Mouse (Mus musculus) embryonic facial prominence, embryonic 15.5 days (tissue): Measurements from ENCODE around the gene Gpr84. TPM values are rescaled to one million over a fixed set of nuclear protein-coding genes. Genes with fewer than 3 reads are reported as not detected.
A peak's percentile ranks its signal among the peaks of the same experiment; 100 is the strongest.

Experiments
- ATAC-seq: fragments of 200-750 bp; cut with Nextera tagmentation; 2 replicates; pipeline ENCODE4 v1.8.0; 2017; ENCODE audit warnings: low read depth, moderate TSS enrichment; ENCODE audit not compliant: insufficient number of reproducible peaks, low FRiP score, low TSS enrichment
- H3K27ac ChIP-seq: fragments of 300-500 bp; sonication (generic); replicated peaks from 2 replicates; pipeline ENCODE4 v1.5.1; 2015; ENCODE audit warnings: mild to moderate bottlenecking, inconsistent platforms
- H3K27me3 ChIP-seq: fragments of 300-500 bp; sonication (generic); 2 replicates; pipeline ENCODE4 v1.6.1; 2015; ENCODE audit warnings: inconsistent platforms
- H3K36me3 ChIP-seq: fragments of 300-500 bp; sonication (generic); 2 replicates; pipeline ENCODE4 v1.6.1; 2015; ENCODE audit warnings: mild to moderate bottlenecking, inconsistent platforms
- H3K4me1 ChIP-seq: fragments of 300-500 bp; sonication (generic); 2 replicates; pipeline ENCODE4 v1.6.1; 2015; ENCODE audit warnings: inconsistent platforms
- H3K4me2 ChIP-seq: fragments of 300-500 bp; sonication (generic); replicated peaks from 2 replicates; pipeline ENCODE4 v1.6.1; 2015; ENCODE audit warnings: mild to moderate bottlenecking, inconsistent platforms
- H3K4me3 ChIP-seq: fragments of 300-500 bp; sonication (generic); replicated peaks from 2 replicates; pipeline ENCODE4 v1.5.1; 2015; ENCODE audit warnings: mild to moderate bottlenecking, inconsistent platforms
- H3K9ac ChIP-seq: fragments of 300-500 bp; sonication (generic); 2 replicates; pipeline ENCODE4 v1.6.1; 2015; ENCODE audit warnings: inconsistent platforms
- H3K9me3 ChIP-seq: fragments of 300-500 bp; sonication (generic); replicated peaks from 2 replicates; pipeline ENCODE4 v1.6.1; 2016; ENCODE audit warnings: inconsistent platforms
- WGBS: fragments of 180-500 bp; shearing (Covaris S2); methylation state at CpG from one replicate; pipeline ENCODE4 v1.1.7; 2015; 5-methylcytosine and 5-hydroxymethylcytosine counted together
- polyA plus RNA-seq: library from polyadenylated mRNA; unstranded; fragments of >200 nt; fragmentation: Nextera tagmentation; extraction: Ambion mirVana; gene quantifications from 2 replicates; pipeline ENCODE4 v1.2.1, GENCODE M21; 2015

The Gpr84 gene
- polyA plus RNA-seq, 1 experiment from 2014 or later = 0.73 TPM

DNA sequence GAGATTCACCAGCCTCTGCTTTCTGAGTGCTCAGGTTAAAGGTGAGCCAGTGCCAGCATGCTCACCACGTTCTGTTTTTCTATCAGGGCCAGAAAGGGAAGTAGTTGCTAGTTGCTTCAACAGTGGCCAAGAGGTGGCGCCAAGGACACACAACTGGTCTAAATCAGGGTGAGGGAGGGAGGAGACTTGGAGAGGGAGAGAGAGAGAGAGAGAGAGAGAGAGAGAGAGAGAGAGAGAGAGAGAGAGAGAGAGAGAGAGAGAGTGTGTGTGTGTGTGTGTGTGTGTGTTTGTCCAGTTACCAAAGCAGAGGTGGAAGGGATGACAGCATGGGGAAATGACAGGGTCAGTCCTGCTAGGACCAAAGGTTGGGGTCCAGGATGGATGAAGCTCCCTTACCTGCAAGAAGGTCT, 36.9 kb upstream of the Gpr84 start:
- H3K9me3 ChIP-seq = no peaks in the 10 kb centered on the region
- H3K27me3 ChIP-seq = no peaks in the 10 kb centered on the region
- no peak overlapping the region for H3K4me3 ChIP-seq
- peaks cover 79% of the 10 kb centered on the region for H3K36me3 ChIP-seq
- no peak overlapping the region for H3K27ac ChIP-seq
- 0% methylated on average over 2 of the region's 2 CpGs for WGBS
- no peak overlapping the region for H3K4me2 ChIP-seq
- no peak for ATAC-seq
- 0 out of 2 replicates have a peak, but pooled peaks cover 4% of the 10 kb centered on the region for H3K4me1 ChIP-seq
- H3K9ac ChIP-seq = no peak overlapping the region

DNA sequence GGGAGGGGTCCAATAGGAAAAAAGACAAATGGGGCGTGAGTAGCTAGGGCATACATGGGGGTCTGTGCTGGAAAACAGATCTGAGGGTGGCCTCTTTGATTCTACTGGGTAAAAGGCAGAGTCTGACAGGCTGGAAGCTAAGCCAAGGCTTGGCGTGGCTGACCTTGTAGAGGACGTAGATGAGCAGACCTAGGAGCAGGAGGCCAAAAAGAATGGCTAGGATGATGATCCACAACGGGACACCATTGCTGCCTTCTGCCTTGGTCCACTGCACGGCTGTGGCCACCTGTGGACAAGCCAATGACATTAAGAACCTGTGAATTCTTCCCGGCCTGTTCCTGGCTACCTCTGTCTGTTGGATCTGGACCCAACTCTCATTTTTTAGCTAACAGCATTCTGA, 35.4 kb upstream of the Gpr84 start:
- Histone ChIP-seq H3K4me3 (no peak overlapping the region), H3K4me1 (peaks cover 18% of the 10 kb centered on the region), H3K36me3 (peaks cover 64% of the 10 kb centered on the region), H3K9ac (no peak overlapping the region), H3K9me3 (no peaks in the 10 kb centered on the region), H3K27ac (no peak overlapping the region), H3K27me3 (no peaks in the 10 kb centered on the region), H3K4me2 (no peak overlapping the region)
- no peak for ATAC-seq
- WGBS = 89% methylated on average over 6 of the region's 6 CpGs

DNA sequence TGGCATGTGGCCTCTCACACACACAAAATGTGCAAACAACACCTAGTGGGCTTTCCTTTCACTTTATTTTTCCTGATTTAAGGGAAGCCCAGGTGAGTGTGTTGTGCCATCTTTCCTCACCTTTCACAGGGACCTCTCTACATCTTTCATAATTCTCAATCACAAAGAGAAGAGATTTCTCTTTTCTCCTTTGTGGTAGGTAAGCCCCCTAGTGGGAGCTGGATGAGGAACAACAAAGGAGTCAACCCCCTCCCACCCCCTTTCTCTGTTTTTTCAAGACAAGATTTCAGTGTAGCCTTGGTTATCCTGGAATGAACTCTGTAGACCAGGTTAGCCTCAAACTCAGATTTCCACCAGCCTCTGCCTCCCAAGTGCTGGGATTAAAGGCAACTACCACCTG, 33.1 kb upstream of the Gpr84 start:
- Histone ChIP-seq H3K36me3 (peaks cover 41% of the 10 kb centered on the region), H3K9ac (no peak overlapping the region), H3K27ac (no peak overlapping the region), H3K4me3 (no peak overlapping the region), H3K27me3 (peaks cover 14% of the 10 kb centered on the region; the same call in 1 of the 2 replicates), H3K4me1 (peaks cover 38% of the 10 kb centered on the region), H3K4me2 (no peak overlapping the region), H3K9me3 (no peaks in the 10 kb centered on the region)
- no peak for ATAC-seq

DNA sequence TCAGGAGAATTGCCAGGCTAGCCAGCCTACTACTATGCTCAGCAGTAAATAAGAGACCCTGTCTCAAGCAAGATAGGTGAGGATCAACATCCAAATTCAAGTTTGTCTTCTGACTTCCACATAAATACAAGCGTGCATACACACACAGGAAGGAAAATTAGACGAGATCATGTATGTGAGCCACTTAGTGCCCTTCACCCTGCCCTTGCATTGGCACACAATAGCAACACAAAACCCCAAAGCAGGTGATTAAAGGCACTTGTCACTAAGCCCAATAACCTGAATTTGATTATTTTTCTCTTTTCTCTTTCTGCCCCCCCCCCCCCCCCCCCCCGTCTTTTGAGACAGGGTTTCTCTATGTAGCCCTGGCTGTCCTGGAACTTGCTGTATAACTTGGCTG, 32.6 kb upstream of the Gpr84 start:
- Histone ChIP-seq H3K9ac (no peak overlapping the region), H3K4me2 (no peak overlapping the region)
- 69% methylated on average over 2 of the region's 3 CpGs for WGBS

DNA sequence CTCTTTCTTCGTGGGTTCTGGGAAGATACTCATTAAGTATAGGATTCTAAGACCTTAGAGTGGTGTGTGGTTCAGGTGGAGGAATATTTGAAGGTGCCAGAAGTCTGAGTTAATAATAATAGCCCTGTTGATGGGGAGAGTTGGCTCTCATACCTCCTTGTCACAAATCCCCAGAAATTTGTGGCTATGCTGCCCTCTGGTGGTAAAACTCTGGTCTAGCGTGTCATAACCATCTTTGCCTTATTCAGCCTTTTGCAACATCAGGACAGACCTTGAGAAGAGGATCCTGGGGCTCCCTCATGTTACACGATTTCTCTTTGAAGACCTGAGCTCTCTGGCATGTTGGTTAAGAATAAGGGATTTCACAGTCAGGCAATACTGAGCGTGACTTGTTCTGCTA, 32.0 kb upstream of the Gpr84 start:
- 10% methylated on average over 4 of the region's 4 CpGs for WGBS
- Histone ChIP-seq H3K36me3 (peaks cover 32% of the 10 kb centered on the region), H3K27me3 (peaks cover 14% of the 10 kb centered on the region; the same call in 1 of the 2 replicates), H3K27ac (no peak overlapping the region), H3K9ac (no peak overlapping the region), H3K9me3 (no peaks in the 10 kb centered on the region), H3K4me1 (peaks cover 48% of the 10 kb centered on the region), H3K4me3 (no peak overlapping the region), H3K4me2 (no peak overlapping the region)
- no peak for ATAC-seq

More for the DNA sequence above, 32.6 kb upstream of the Gpr84 start:
- Histone ChIP-seq H3K27ac (no peak overlapping the region), H3K4me3 (no peak overlapping the region), H3K27me3 (peaks cover 14% of the 10 kb centered on the region; the same call in 1 of the 2 replicates), H3K9me3 (no peaks in the 10 kb centered on the region), H3K36me3 (peaks cover 38% of the 10 kb centered on the region), H3K4me1 (peaks cover 43% of the 10 kb centered on the region)
- ATAC-seq = no peak

DNA sequence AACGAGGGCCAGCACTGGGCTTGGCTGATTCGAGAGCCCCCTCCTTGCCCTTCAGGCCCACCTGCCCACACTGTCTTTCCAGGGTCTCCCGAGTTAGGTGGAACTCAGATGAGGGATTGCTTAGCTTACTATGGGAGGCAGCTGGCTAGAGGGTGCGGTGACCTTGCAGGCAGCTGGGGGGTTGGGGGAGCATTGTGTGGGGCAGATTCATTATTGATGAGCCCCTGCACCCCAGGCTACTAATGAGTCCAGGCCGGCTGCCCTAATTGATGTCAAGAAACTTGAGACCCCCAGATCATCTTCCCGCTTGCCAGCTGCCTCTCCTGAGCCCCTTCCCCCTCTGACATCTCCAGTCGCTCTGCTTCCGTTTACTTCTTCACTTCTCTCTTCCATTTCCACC, 31.1 kb upstream of the Gpr84 start:
- peaks cover 57% of the 10 kb centered on the region for H3K4me1 ChIP-seq
- H3K9me3 ChIP-seq = no peaks in the 10 kb centered on the region
- 18% methylated on average over 8 of the region's 8 CpGs for WGBS
- ATAC-seq = no peak
- H3K9ac ChIP-seq = no peak overlapping the region
- H3K27me3 ChIP-seq = peaks cover 14% of the 10 kb centered on the region; the same call in 1 of the 2 replicates
- H3K27ac ChIP-seq = no peak overlapping the region
- peaks cover 27% of the 10 kb centered on the region for H3K36me3 ChIP-seq
- H3K4me3 ChIP-seq = no peak overlapping the region
- no peak overlapping the region for H3K4me2 ChIP-seq

DNA sequence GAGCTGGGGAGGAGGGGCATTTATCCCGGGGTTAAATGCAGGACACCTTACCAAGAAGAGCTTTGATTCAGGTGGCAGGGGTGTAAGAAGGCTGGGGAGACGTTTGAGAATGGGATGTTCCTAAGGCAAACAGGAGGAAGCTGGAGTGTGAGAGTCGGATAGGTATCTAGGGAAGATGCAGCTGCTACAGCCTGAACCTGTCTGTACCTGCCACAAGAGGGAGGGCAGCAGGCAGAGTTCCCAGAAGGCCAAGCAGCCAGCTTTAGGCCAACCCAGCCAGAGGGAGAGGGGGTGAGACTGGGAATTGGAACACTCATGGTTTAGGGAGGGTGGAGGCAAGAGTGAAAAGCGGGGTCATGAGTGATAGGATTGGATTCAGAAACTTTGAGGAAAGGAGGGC, 30.4 kb upstream of the Gpr84 start:
- H3K4me1 ChIP-seq = peaks cover 61% of the 10 kb centered on the region
- ATAC-seq = no peak
- peak overlapping the region; percentile 79 for H3K4me2 ChIP-seq
- no peak overlapping the region for H3K9ac ChIP-seq
- no peaks in the 10 kb centered on the region for H3K9me3 ChIP-seq
- WGBS = 16% methylated on average over 4 of the region's 4 CpGs
- H3K4me3 ChIP-seq = peak overlapping the region; percentile 57
- H3K27me3 ChIP-seq = peaks cover 14% of the 10 kb centered on the region; the same call in 1 of the 2 replicates
- peak overlapping the region; percentile 22; the same call in 1 of the 2 replicates for H3K27ac ChIP-seq
- peaks cover 21% of the 10 kb centered on the region for H3K36me3 ChIP-seq

DNA sequence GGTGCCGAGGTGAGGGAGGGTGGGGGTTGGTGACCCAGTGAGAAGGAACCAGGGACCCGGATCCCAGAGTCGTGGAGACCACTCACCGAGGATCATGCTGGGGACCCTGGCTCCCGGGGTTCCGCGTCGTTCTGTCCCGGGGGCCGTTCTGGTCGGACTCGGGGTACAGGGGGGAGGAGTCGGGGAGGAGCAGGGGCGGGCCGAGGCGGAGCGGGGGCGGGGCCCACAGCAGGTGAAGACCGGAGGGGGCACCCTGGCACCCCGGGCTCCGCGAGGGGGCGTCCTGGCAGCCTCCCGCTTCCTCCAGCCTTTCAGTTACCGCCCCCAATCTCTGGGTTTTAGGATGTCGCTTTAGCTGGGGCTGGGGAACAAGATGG, 29.5 kb upstream of the Gpr84 start, which contains the start of gene Zfp385a:
Gene Zfp385a, minus strand, starts transcription at position 133 of the 377 bp plus-strand sequence.
- under 1% methylated on average over 26 of the region's 26 CpGs for WGBS
- Histone ChIP-seq H3K4me3 (peak within 1 kb of the TSS; percentile 57), H3K4me1 (peaks cover 70% of the 10 kb centered on the region), H3K36me3 (peaks cover 12% of the 10 kb centered on the region), H3K27ac (peak within 1 kb of the TSS; percentile 60; the same call in 1 of the 2 replicates), H3K9ac (peak within 1 kb of the TSS; percentile 24), H3K27me3 (peaks cover 14% of the 10 kb centered on the region; the same call in 1 of the 2 replicates), H3K4me2 (peak within 1 kb of the TSS; percentile 79), H3K9me3 (no peaks in the 10 kb centered on the region)
- ATAC-seq = peak; percentile 51

DNA sequence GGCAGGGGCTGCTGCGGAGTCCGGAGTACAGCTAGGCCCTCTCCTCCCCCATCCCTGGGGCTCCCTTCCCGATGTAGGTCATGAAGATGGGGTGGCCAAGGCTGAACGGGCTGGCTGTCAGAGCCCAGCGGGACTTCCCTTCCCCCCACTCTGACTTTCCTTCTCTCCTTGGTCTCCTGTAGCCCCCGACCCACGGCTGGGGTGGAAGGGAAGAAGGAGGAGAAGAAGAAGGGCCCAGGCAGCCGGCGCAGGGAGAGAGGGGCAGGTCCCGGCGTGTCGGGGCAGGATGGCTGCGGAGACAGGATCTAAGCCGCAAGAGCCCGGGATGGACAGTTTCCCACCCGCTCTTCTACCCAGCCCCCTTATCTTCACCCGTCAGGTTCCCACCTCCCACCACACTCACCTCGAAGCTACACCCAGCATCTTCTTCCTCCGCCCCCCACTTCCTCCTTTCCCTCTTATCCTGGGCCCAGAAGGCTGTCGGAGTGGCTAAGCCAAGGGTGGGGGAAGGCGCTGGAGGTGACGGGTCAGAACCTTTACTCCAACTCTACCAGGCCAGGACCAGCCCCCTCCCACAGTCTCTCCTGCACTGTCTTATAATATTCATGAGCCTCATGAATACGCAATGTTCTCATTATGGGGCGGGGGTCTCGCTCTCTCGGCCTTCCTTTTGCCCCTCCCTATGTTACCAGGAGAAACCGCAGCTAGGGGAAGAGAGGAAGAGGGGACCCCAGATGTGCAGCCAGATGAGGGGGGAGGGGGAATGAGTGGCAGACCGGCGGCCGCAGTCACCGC, 29.0 kb upstream of the Gpr84 start:
- peak overlapping the region; percentile 57 for H3K4me3 ChIP-seq
- H3K36me3 ChIP-seq = peaks cover 7% of the 10 kb centered on the region
- peak overlapping the region; percentile 24 for H3K9ac ChIP-seq
- H3K27me3 ChIP-seq = peaks cover 14% of the 10 kb centered on the region; the same call in 1 of the 2 replicates
- 0 out of 2 replicates have a peak, but pooled peaks have one; percentile 20 for ATAC-seq
- peak overlapping the region; percentile 60; the same call in 1 of the 2 replicates for H3K27ac ChIP-seq
- 5% methylated on average over 30 of the region's 31 CpGs for WGBS
- peaks cover 74% of the 10 kb centered on the region for H3K4me1 ChIP-seq
- peak overlapping the region; percentile 79 for H3K4me2 ChIP-seq
- no peaks in the 10 kb centered on the region for H3K9me3 ChIP-seq

DNA sequence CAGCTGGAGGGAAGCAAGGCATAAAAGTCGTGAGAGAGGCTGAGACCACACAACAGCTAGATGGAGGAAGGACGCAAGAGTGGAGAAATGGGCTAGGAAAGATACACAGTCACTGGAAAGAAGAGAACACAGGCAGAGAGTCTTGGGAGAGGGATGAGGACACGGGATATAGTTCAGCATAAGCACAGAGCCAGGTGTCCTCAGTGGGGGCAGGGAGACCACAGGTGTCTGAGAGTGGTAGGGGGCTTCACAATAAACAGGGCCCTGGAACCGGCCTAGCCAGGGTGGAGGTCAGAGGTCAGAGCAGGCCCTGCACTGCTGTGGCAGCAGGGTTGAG, 28.4 kb upstream of the Gpr84 start:
- peak overlapping the region; percentile 79 for H3K4me2 ChIP-seq
- H3K9ac ChIP-seq = no peak overlapping the region
- no peak for ATAC-seq
- no peaks in the 10 kb centered on the region for H3K9me3 ChIP-seq
- H3K4me1 ChIP-seq = peaks cover 79% of the 10 kb centered on the region
- 30% methylated on average over 4 of the region's 4 CpGs for WGBS
- H3K36me3 ChIP-seq = peaks cover 1% of the 10 kb centered on the region
- peaks cover 14% of the 10 kb centered on the region; the same call in 1 of the 2 replicates for H3K27me3 ChIP-seq
- H3K27ac ChIP-seq = no peak overlapping the region; the same call in 1 of the 2 replicates
- peak overlapping the region; percentile 57 for H3K4me3 ChIP-seq

DNA sequence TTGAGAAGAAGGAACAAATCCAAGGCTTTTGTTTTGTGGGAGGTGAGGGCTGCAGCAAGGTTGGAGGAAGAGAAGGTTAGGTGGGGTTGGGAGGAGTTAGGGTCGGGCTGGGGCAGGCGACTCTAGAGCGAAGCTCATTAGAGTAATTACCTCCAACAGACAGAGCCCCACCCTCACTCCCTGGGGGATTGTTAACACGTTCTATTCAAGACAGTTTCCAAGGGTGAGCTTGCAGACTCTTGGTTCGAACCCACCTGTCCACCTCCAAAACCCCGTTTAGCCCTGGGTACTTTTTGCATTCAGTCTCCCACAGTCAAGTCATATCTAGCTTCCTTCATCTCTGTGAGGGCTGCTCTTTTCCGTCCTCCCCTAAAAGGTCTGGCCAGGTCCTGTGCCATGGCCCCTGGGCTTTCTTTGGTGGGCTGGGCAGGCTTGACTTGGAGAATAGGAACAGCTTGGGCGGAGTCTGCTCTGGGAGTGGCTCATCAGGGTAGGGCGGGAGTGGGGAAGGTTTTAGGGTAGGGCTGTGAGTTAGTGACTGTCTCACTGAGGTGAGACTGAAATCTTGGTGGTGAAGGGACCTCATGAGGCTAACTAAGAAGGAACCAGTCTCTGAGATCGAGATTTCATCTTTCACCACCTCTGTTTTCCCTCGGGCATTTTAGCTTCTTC, 26.7 kb upstream of the Gpr84 start:
- no peak for ATAC-seq
- WGBS = 20% methylated on average over 11 of the region's 11 CpGs
- Histone ChIP-seq H3K4me3 (no peak overlapping the region), H3K4me2 (peak overlapping the region; percentile 79), H3K36me3 (no peaks in the 10 kb centered on the region), H3K9ac (no peak overlapping the region), H3K27me3 (peaks cover 14% of the 10 kb centered on the region; the same call in 1 of the 2 replicates), H3K9me3 (no peaks in the 10 kb centered on the region), H3K4me1 (peaks cover 89% of the 10 kb centered on the region), H3K27ac (peak overlapping the region; percentile 51; the same call in 1 of the 2 replicates)
